Mouse (Mus musculus) CD4-positive, CD25-positive, alpha-beta regulatory T cell, adult 4 months (primary cell): Measurements from ENCODE around the gene Cyp4a14. TPM values are rescaled to one million over a fixed set of nuclear protein-coding genes. Genes with fewer than 3 reads are reported as not detected.
"Not testable (repeated sequence)": the region's sequence is repeated elsewhere in the genome, so short reads cannot be mapped to it uniquely, and the experiment has no call there.

ENCODE experiments used
- ATAC-seq: one replicate; pipeline ENCODE4 v1.8.0; 2017
- polyA plus RNA-seq, 2 experiments: library from polyadenylated mRNA; unstranded; fragments of 100-300 nt; shearing (Covaris generic); gene quantifications; one replicate each; pipeline ENCODE4 v1.2.1; 2017

Gene Cyp4a14
- not detected for polyA plus RNA-seq

DNA sequence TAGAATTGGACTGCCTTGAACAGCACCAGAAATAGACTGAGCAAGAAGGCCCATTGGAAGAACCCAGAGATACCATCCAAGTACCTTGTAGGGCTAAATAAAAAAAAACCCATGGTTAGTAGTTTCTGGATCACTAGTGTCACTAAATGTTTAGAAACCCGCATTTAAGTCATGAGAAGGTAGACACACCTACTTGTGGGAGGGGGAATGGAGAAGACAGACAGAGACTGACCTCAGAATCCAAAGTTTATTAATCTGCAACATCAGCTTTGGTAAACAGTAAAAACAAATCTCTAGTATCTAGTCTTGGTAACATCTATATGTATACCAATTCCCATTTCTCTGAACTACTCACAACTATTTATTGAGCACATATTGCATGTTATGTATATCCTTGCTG lies at the start of gene Cyp4a14:
Gene Cyp4a14 (minus strand): TSS at position 142 of the 400 bp plus-strand sequence.
- no peak for ATAC-seq

DNA sequence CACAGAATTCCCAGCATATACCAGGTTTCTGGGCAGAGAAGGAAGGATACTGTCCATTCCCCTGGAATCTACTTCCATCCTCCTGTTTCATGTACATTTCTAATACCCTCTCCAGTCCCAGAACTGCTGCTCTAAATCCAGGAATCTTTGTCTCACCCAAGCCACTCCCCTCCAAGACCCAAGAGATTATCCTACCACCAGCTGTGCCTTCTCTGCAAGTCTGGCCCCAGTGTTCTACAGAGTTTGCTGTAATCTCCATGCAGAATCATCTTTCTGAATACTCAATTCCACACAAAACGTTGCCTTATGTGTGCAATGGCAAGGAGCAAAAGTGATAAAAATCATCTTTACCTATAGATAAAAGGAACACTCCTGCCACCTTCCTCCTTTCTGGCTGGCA lies 49.2 kb upstream of the Cyp4a14 start:
- no peak for ATAC-seq

DNA sequence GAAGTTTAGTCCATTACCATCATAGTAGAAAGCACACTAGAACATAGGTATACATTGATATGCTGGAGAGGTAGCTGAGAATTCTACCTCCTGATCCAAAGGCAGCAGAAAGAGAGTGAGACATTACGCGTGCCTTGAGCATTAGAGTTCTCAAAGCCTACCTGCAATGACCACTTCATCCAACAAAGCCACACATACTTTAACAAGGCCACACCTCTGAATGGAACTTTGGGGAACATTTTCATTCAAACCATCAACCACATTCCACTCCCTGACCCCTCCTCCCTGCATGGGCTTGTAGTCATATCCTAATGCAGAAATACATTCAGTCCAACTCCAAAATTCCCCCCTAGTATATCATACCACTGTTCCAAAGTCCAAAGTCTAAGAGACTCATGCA lies 25.8 kb upstream of the Cyp4a14 start:
- ATAC-seq = no peak

DNA sequence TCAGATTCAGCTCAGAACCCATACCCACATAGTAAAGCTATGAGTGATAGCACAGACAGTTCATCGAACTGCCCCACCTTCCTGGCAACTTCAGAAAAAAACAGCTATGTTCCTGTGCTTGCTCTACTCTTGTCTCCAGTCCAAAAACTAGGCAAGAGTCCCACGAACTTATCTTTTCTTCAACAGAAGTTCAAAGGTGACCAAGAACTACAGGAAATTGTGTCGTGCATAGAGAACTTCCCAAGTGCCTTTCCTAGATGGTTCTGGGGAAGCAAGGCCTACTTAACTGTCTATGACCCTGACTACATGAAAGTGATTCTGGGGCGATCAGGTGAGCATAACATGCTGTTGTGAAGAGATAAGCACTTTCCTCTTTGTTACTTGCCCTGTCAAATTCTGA lies 23.5 kb upstream of the Cyp4a14 start:
- ATAC-seq = no peak

DNA sequence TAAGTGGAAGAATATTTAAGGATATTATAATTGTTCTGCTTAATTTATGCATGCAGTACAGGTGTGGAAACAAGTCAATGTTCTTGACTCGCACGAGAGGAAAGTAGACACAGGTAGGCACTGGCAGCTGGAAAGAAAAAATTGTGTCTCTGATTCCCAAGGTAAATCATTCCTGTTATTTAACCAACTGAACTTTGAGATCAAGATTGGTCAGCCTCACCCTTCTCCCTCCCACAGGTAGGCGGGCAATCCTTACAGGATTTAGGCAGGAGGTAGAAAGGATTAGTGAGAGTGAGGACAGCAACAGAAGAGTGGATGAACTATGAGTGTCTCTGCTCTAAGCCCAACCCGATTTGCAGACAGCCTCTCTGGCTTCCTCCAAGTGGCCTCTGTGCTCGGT lies 22.1 kb upstream of the Cyp4a14 start, which contains the start of gene Cyp4a10:
Gene Cyp4a10 (plus strand): TSS at position 265 of the 400 bp plus-strand sequence.
- ATAC-seq = not testable (repeated sequence)

DNA sequence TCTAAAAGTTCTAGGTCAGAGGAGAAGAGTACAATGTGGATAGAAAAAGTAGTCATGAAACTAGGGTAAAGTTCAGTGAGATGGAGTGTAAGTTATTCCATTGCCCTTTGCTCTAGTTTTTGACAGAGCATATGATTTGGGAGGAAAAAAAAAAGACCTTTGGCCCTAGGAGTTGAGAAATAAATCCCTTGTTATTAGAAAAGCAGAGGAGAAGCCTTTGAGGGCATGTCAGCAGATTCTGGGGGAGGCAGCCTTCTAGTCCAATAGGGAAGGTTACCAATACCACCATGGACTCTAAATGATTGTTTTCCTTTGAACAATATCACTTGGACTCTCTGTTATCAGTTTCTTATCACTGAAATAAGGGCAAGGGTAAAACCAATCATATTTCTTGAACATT lies 18.0 kb upstream of the Cyp4a14 start:
- not testable (repeated sequence) for ATAC-seq

DNA sequence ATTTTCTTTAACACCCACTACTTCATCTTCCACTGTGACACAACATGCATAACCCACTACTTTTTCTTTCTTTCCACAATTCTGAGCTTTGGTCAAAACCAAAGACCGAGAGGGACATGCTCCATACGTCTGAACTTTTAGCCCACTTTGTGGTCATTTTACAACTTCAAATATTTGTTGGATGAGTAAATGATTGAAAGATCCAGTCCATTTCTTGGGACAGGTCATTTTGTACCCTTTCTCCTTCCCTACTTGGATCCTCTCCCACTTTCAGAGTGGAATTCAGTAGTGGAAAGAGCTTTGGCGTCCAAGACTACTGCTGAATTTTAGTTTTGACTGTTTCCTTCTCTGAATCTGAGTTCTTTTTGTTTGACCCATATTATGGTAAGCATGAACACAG lies 1.5 kb upstream of the Cyp4a14 start:
- ATAC-seq = no peak

DNA sequence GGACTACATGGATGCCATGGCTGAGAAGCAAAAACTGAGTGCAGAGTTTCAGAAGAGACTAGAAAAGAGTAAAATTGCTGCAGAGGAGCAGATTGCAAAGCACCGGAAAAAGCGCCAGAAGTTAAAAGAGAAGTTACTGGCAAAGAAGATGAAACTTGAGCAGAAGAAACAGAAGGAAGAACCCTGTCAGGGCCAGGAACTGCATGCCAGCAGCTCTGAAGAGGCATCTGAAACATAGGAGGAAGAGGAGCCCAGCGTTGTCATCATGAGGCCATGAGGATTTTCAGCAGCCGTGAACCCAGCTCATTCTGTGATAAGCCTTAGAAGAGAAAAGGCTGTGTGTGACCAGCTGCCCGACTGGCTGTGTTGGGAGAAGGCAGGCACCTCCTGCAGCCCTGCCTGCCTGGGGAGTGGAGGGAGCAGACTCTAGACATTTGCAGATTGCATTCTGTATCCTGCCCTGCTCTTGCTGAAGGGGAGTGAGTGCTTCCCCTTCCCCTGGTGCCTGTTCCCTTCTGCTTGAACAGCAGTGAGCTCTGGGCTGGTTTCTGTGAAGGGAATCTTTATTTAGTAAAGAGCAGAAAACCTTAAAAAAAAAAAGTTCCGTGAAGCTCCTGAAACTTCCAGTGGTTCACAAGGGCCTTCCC lies 14.8 kb downstream of the Cyp4a14 start:
- ATAC-seq = no peak

DNA sequence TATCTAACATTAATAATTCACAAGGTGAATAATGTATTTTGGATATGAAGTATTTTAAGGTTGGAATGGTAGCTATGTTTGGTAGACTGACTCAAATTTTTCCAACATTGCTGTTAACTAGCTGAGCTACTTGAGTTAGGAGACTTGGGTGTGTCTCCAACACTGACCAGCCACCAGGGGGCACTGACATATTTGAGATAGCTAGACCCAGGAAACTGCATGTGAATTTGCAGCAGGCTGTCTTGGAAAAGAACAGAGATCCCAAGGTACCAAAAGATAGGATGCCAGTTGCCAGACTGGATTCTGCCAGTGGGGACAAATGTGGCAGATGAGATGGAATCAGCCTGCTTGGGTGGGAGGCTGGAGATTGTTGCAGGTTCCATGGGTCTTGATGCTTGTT lies 19.9 kb downstream of the Cyp4a14 start:
- ATAC-seq = not testable (repeated sequence)

DNA sequence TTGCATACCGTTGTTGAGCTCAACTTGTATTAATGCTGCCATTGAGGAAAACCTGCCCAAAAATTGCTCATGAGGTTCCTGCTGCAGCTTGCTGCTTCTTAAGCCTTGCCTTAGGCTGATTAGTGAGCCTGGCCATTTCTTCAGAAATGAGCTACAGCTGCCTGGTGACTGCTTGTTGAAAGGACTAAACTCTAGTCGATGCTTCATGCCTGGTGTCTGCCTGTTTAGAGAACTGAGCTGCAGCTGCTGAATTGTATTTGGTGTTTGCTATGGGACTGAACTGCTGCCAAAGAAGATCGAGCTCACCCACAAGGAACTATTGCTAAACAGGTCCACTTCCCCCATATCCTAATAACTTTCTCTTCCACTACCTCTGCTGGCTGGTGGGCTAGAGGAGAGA lies 22.4 kb downstream of the Cyp4a14 start:
- ATAC-seq = not testable (repeated sequence)

DNA sequence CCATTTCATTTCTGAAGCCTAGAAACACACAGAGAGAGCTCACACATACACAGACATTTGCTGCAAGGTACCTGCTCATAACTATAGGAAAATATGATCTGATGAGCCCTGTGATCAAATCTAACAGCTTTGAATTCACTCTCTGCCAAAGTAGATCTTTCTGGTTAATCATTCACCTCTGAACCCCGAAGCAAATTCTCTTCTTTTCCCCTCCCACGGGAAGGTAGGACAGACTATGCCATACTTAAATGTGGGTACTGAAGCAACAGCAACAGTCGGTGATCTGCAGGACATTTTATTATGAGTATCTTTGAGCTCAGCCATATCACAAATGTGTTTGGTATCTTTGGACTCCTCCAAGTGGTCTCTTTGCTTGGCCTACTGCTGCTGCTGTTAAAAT lies 43.6 kb downstream of the Cyp4a14 start, which contains the start of gene Cyp4a30b:
Gene Cyp4a30b (plus strand): TSS at position 301 of the 400 bp plus-strand sequence.
- no peak for ATAC-seq

DNA sequence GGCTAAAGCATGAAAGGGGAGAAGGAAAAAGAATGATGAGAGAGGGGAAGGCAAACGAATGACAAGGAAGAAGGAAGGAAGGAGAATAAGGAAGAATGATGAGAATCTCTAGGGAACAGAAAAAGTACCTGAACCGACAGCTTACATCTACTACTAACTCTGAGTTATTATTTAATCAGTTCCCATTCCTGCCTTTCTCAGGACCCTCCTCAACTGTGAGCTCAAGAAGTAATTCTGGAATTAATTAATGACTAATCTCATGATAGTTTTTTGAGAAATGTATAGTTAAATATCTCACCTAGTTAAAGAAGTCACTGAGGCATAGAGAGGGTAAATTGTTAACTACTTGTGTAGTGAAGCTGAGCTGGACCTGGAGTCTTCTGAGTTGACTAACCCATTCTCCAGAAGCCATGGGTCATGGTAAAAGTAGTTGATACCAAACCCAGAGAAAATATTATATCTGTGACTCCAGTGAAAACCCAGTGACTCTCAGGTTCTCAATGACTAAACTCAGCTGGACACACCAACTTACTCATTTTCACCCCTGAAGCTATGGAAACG lies 45.3 kb downstream of the Cyp4a14 start:
- ATAC-seq = no peak

Other genes starting within 250 kb of the Cyp4a14 start
- not detected for gene Cyp4a12a, start 197.1 kb downstream of the Cyp4a14 start, polyA plus RNA-seq
- gene Cyp4a12b, start 84.5 kb downstream of the Cyp4a14 start, polyA plus RNA-seq = not detected
- not detected for gene Cyp4a30b, start 43.5 kb downstream of the Cyp4a14 start, polyA plus RNA-seq
- not detected for gene Cyp4a10, start 22.1 kb upstream of the Cyp4a14 start, polyA plus RNA-seq
- gene Cyp4a31, start 67.5 kb upstream of the Cyp4a14 start, polyA plus RNA-seq = not detected
- gene Cyp4a32, start 104.8 kb upstream of the Cyp4a14 start, polyA plus RNA-seq = not detected
- gene Cyp4b1, start 151.6 kb upstream of the Cyp4a14 start, polyA plus RNA-seq = not detected
- gene Efcab14, start 241.6 kb upstream of the Cyp4a14 start, polyA plus RNA-seq = 10 to 100 TPM; 42.7 to 43.1 TPM